Mouse (Mus musculus): ENCODE data around the gene Filip1. TPM values are rescaled to one million over a fixed set of nuclear protein-coding genes. Genes with fewer than 3 reads are reported as not detected.

The Filip1 gene
- polyA plus RNA-seq, 1 experiment from 2014 or later, result 1.8 TPM

GRCm38 (mm10) chr9:79784934-79785793 lies 227.5 kb downstream of the Filip1 start:
- no peak overlapping the region for H3K9ac ChIP-seq (ENCODE audit: low read depth, low read length)
- no peaks in the 10 kb centered on the region for H3K36me3 ChIP-seq (ENCODE audit: control insufficient read depth, insufficient read depth, low read length)
- no peaks in the 10 kb centered on the region for H3K4me1 ChIP-seq (replicated peaks; ENCODE audit: control insufficient read depth, insufficient read depth, low read length)
- H3K27me3 ChIP-seq (replicated peaks; ENCODE audit: control insufficient read depth, insufficient read depth, low read length), result no peaks in the 10 kb centered on the region
- no peak for DNase-seq (ENCODE audit: low spot score)
- WGBS, result 86% methylated on average over 2 of the region's 2 CpGs
- no peaks in the 10 kb centered on the region for H3K9me3 ChIP-seq (ENCODE audit: control insufficient read depth, low read length)
- H3K4me3 ChIP-seq (ENCODE audit: low read depth, low read length), result no peak overlapping the region
- no peak overlapping the region for H3K4me2 ChIP-seq
- ATAC-seq (replicated peaks; ENCODE audit: low FRiP score), result no peak
- H3K27ac ChIP-seq (ENCODE audit: low read depth, low read length), result no peak overlapping the region

GRCm38 (mm10) chr9:79784439-79784838 lies 228.2 kb downstream of the Filip1 start:
- DNase-seq (ENCODE audit: low spot score), result no peak
- Histone ChIP-seq H3K27ac (ENCODE audit: low read depth, low read length) (no peak overlapping the region), H3K36me3 (ENCODE audit: control insufficient read depth, insufficient read depth, low read length) (no peaks in the 10 kb centered on the region), H3K9me3 (ENCODE audit: control insufficient read depth, low read length) (no peaks in the 10 kb centered on the region), H3K9ac (ENCODE audit: low read depth, low read length) (no peak overlapping the region), H3K27me3 (replicated peaks; ENCODE audit: control insufficient read depth, insufficient read depth, low read length) (no peaks in the 10 kb centered on the region), H3K4me1 (replicated peaks; ENCODE audit: control insufficient read depth, insufficient read depth, low read length) (no peaks in the 10 kb centered on the region), H3K4me3 (ENCODE audit: low read depth, low read length) (no peak overlapping the region), H3K4me2 (no peak overlapping the region)
- ATAC-seq (replicated peaks; ENCODE audit: low FRiP score), result no peak
- 72% methylated on average over 3 of the region's 3 CpGs for WGBS

- no peak overlapping the region for H3K27ac ChIP-seq (ENCODE audit: low read depth, low read length)
- no peak overlapping the region for H3K4me3 ChIP-seq (ENCODE audit: low read depth, low read length)
- no peaks in the 10 kb centered on the region for H3K4me1 ChIP-seq (replicated peaks; ENCODE audit: control insufficient read depth, insufficient read depth, low read length)
- 0 out of 2 replicates have a peak, but pooled peaks cover 2% of the 10 kb centered on the region for H3K36me3 ChIP-seq (ENCODE audit: control insufficient read depth, insufficient read depth, low read length)
- H3K9ac ChIP-seq (ENCODE audit: low read depth, low read length), result no peak overlapping the region
- H3K4me2 ChIP-seq, result no peak overlapping the region
- ATAC-seq (replicated peaks; ENCODE audit: low FRiP score), result no peak
- H3K27me3 ChIP-seq (replicated peaks; ENCODE audit: control insufficient read depth, insufficient read depth, low read length), result no peaks in the 10 kb centered on the region
- 72% methylated on average over 2 of the region's 2 CpGs for WGBS
- DNase-seq (ENCODE audit: low spot score), result no peak
- no peaks in the 10 kb centered on the region for H3K9me3 ChIP-seq (ENCODE audit: control insufficient read depth, low read length)
These were observed 233.3 kb downstream of the Filip1 start for GRCm38 (mm10) chr9:79779354-79779753.

GRCm38 (mm10) chr9:79766991-79767545 lies 245.6 kb downstream of the Filip1 start:
- Histone ChIP-seq H3K27ac (ENCODE audit: low read depth, low read length) (no peak overlapping the region), H3K9ac (ENCODE audit: low read depth, low read length) (no peak overlapping the region), H3K36me3 (ENCODE audit: control insufficient read depth, insufficient read depth, low read length) (no peaks in the 10 kb centered on the region), H3K9me3 (ENCODE audit: control insufficient read depth, low read length) (no peaks in the 10 kb centered on the region), H3K27me3 (replicated peaks; ENCODE audit: control insufficient read depth, insufficient read depth, low read length) (no peaks in the 10 kb centered on the region), H3K4me3 (ENCODE audit: low read depth, low read length) (no peak overlapping the region), H3K4me1 (replicated peaks; ENCODE audit: control insufficient read depth, insufficient read depth, low read length) (no peaks in the 10 kb centered on the region), H3K4me2 (no peak overlapping the region)
- 88% methylated on average over 5 of the region's 5 CpGs for WGBS
- DNase-seq (ENCODE audit: low spot score) (no peak), ATAC-seq (replicated peaks; ENCODE audit: low FRiP score) (no peak)

- Histone ChIP-seq H3K4me2 (no peak overlapping the region), H3K9me3 (ENCODE audit: control insufficient read depth, low read length) (no peaks in the 10 kb centered on the region), H3K36me3 (ENCODE audit: control insufficient read depth, insufficient read depth, low read length) (no peaks in the 10 kb centered on the region), H3K27ac (ENCODE audit: low read depth, low read length) (no peak overlapping the region), H3K27me3 (replicated peaks; ENCODE audit: control insufficient read depth, insufficient read depth, low read length) (no peaks in the 10 kb centered on the region), H3K4me1 (replicated peaks; ENCODE audit: control insufficient read depth, insufficient read depth, low read length) (no peaks in the 10 kb centered on the region), H3K4me3 (ENCODE audit: low read depth, low read length) (no peak overlapping the region), H3K9ac (ENCODE audit: low read depth, low read length) (no peak overlapping the region)
- WGBS, result 76% methylated on average over 4 of the region's 4 CpGs
- DNase-seq (ENCODE audit: low spot score) (no peak), ATAC-seq (replicated peaks; ENCODE audit: low FRiP score) (no peak)
These were observed 247.3 kb downstream of the Filip1 start for GRCm38 (mm10) chr9:79765329-79765728.

Other genes with a start within 250 kb of the Filip1 start
- 46.9 and 51.5 TPM in 2 replicates for gene Tmem30a, start 219.3 kb downstream of the Filip1 start, polyA plus RNA-seq (2014; fragmentation: Nextera tagmentation; extraction: Ambion mirVana)
- 36.9 and 41.6 TPM in 2 replicates for gene Senp6, start 54.1 kb upstream of the Filip1 start, polyA plus RNA-seq (2014; fragmentation: Nextera tagmentation; extraction: Ambion mirVana)
- 7.5 and 8.2 TPM in 2 replicates for gene Myo6, start 152.2 kb upstream of the Filip1 start, polyA plus RNA-seq (2014; fragmentation: Nextera tagmentation; extraction: Ambion mirVana)

Data from liver, embryonic 11.5 days (tissue).